Mouse (Mus musculus) gastrocnemius, adult 2 months (tissue): ENCODE results near the gene Dcdc2b. TPM values are rescaled to one million over a fixed set of nuclear protein-coding genes. Genes with fewer than 3 reads are reported as not detected.

ENCODE experiments used
- DNase-seq: peaks from one replicate; pipeline ENCODE4 v3.0.0; 2022
- H3K27ac ChIP-seq: fragments of 200-600 bp; 2 replicates; pipeline ENCODE4 v1.8.1; 2022; ENCODE audit warnings: mild to moderate bottlenecking
- H3K4me3 ChIP-seq: fragments of 200-600 bp; 2 replicates; pipeline ENCODE4 v1.8.1; 2022; ENCODE audit warnings: mild to moderate bottlenecking, moderate library complexity
- CTCF ChIP-seq: fragments of 200-600 bp; IDR thresholded peaks from 2 replicates; pipeline ENCODE4 v1.8.1; 2022; ENCODE audit warnings: antibody characterized with exemption, mild to moderate bottlenecking, moderate library complexity
- intact Hi-C: fragments of 180-260 bp; cut with DNase I; formaldehyde crosslinking; loops from one replicate; pipeline ENCODE4 v1.15.1; 2025
- total RNA-seq, 2 experiments: library from RNA; stranded (reverse); gene quantifications; 2 replicates each; pipeline ENCODE4 v1.2.3; 2021

The Dcdc2b gene
- total RNA-seq, 2 experiments from 2014 or later: 0.77 to 3.1 TPM

DNA sequence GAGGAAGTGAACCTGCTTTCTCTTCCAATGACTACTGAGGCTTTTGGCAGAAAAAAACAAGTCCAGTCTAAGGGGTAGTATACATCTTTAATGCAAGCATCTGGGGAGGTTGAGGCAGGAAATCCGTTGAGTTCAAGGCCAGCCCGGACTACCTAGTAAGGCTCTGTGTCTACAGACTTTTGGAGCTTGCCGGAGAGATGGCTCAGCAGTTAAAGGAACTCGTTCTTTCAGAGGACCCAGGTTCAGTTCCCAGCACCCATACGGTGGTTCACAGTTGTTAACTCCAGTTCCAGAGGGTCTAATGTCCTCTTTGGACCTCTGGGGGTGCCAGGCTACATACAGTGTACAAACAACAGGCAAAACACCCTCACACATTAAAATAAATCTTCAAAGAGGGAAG is 4.0 kb upstream of the Dcdc2b start:
- no peak for DNase-seq
- TF ChIP-seq CTCF: no peak
- intact Hi-C loops: no loop called here
- Histone ChIP-seq H3K27ac (peak overlapping the region; percentile 96), H3K4me3 (peak overlapping the region; percentile 79)

DNA sequence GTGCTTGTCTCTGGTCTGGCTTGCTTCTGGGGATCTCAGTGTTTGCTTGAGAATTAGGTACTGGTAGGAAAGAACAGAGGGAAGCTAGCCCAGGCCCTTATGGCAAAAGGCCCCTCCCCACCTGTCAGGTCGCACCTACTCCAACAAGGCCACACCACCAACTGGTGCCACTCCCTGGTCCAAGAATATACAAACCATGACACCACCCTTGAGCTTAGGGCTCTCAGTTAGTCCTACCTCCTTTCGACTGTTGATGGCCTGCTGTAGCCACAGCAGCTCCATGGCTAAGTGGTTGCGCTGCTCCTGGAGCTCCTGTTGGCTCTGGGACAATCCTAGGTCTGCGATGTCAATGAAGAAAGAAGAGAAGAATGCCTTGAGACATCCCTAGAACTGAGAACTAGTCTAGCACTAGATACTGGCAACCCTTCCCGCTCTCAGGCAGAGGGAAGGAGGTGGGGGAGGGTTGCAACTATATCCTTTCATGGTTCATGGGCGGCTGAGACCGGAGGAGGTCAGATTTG is 3.1 kb upstream of the Dcdc2b start:
- H3K27ac ChIP-seq: no peak overlapping the region
- no peak for TF ChIP-seq CTCF
- intact Hi-C loops: no loop called here
- no peak overlapping the region for H3K4me3 ChIP-seq
- no peak for DNase-seq

DNA sequence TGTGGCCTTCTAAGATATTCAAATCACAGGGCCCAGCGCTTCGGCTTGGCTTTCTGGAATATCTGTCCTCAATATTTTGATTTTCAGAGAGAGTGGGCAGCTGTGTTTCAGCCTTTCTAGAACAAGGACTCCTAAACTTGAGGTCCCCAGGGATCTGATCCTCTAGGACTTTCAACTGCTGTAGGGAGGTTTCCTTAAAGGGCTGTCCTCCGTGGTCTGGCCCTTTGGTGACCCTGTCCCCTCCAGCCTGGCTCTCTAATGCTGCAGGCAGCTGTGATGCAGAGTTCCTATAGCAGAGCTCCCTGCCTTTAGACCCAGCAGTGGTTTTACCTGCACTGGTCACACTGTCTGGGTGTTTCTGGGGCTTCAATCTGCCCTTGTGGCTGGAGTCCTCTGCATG is 2.6 kb upstream of the Dcdc2b start:
- intact Hi-C loops: no loop called here
- DNase-seq: no peak

DNA sequence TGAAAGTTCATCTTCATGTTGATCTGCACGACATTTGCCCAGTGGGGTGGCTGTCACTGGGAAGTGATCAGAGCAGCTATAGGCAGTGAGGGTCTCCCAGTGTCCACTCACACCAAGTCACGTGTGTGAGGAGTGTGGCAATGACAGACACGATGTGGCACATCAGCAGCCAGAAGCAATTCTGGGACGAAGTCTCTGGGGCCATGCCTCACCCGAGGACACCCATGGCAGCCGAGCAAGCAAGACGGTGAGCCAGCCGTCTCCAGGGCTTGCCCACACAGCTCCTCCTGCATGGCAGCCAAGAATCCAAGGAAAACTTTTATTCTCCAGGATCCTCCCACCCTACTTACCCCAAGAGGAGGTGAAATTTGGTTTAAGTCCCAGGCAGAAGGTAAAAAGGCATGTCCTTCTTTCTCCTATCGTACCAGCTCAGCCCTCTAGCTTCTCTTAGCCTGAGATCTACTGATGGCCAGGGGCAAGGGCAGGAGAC is 1.8 kb upstream of the Dcdc2b start:
- no peak for TF ChIP-seq CTCF
- peak overlapping the region; percentile 20; the same call in 1 of the 2 replicates for H3K27ac ChIP-seq
- H3K4me3 ChIP-seq: no peak overlapping the region
- no peak for DNase-seq
- intact Hi-C loops: no loop called here

More for the DNA sequence above, 2.6 kb upstream of the Dcdc2b start:
- no peak overlapping the region for H3K27ac ChIP-seq
- H3K4me3 ChIP-seq: no peak overlapping the region
- TF ChIP-seq CTCF: no peak

DNA sequence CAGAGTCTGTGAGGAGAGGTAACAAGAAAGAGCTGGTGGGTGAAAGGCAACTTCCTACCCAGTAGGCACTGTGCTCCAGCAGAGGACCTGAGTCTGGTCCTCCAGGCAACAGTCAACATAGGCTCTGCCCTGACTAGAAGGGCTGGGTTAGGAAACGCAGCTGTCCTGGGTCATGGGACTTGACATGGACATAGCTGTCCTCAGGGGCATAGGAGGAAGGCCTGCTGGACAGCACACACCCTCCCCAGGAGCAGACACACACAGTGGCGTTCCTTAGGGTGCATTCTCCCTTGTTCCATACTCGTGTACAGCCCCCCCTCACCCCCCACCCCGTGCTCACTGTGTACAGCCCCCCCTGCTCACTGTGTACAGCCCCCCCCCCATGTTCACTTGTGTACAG is 3.6 kb downstream of the Dcdc2b start:
- intact Hi-C loops: no loop called here
- TF ChIP-seq CTCF: no peak
- no peak for DNase-seq
- no peak overlapping the region for H3K27ac ChIP-seq
- no peak overlapping the region for H3K4me3 ChIP-seq

DNA sequence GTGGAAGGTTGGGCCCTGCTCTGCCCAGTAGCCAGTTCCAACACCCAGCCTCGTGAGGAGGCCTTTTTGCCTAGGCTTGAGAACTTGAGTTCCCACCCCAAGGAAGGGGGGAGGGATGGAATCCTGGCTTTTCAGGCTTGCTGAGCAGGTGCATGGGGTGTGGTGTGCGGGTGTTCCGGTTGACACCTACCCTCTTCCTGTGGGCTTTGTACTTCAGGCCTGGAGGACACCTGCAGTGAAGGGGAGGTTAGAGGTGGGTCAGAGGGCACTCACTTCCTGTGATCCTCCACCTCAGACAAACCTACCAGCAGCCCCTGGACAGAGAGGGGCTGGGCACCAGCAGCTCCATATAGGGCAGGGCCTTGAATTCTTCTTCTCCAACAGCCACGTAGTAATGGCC is 4.0 kb downstream of the Dcdc2b start:
- intact Hi-C loops: no loop called here
- no peak for TF ChIP-seq CTCF
- no peak overlapping the region for H3K4me3 ChIP-seq
- DNase-seq: no peak
- H3K27ac ChIP-seq: no peak overlapping the region

DNA sequence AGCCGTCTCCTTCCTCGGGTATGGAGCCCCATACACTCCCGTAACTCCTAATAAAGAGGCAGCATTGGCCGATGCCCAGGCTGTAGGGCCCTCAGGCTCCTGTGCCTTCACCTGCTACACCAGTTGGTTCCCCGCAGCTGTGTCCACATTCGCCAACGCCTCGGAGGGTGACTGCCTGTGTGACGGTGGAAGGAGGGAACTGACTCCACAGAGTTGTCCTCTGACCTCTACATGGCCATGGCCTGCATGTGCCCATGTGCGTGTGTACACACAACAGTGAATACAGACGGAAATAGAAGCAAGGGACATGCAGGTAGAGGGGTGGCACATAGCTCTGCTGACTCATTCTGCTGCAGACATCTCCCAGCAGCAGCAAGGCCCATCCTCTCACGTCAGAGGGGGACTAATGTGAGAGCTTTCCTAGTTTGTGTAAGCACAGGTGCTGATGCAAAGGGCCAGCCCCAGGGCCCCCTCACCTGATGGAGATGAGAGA is 4.9 kb downstream of the Dcdc2b start:
- no peak for TF ChIP-seq CTCF
- Histone ChIP-seq H3K27ac (no peak overlapping the region), H3K4me3 (no peak overlapping the region)
- DNase-seq: no peak
- intact Hi-C loops: loop anchor here (2.0 to 10.0 kb wide), 4 partner anchors 24 to 114 kb away; partner anchors contain the start of genes Fam229a and Tssk3

DNA sequence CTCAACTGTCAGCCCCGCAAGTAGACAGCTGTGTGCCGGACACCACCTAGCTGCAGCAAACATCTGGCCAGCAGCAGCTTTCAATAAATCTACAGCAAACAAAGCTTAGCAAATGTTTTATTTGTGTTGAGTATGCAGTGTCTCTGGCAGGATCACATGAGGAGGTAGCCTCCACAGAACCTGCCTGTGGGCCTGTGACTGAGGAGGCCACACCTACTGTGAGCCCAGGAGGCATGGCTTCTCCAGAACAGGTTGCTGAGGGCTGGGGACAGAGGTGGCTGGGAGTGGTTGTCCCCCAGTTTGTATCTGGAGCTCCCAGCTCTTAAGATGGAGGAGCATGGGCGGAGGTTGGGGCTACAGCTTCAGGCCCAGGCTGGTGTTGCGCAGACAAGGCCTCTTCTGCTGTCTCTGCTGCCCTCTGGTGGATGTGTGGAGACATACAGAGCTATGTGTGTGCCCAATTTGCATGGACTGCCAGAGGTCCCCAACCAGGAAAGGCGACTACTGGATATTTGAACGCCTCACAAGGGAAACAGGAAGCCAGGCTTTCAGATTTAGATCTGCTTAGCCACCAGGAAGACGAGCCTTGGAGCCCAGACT is 5.5 kb downstream of the Dcdc2b start:
- peak; percentile 85 for TF ChIP-seq CTCF
- DNase-seq: peak; percentile 83
- intact Hi-C loops: loop anchor here (2.0 to 10.0 kb wide), 4 partner anchors 24 to 114 kb away; partner anchors contain the start of genes Fam229a and Tssk3
- H3K4me3 ChIP-seq: no peak overlapping the region
- H3K27ac ChIP-seq: peak overlapping the region; percentile 59

DNA sequence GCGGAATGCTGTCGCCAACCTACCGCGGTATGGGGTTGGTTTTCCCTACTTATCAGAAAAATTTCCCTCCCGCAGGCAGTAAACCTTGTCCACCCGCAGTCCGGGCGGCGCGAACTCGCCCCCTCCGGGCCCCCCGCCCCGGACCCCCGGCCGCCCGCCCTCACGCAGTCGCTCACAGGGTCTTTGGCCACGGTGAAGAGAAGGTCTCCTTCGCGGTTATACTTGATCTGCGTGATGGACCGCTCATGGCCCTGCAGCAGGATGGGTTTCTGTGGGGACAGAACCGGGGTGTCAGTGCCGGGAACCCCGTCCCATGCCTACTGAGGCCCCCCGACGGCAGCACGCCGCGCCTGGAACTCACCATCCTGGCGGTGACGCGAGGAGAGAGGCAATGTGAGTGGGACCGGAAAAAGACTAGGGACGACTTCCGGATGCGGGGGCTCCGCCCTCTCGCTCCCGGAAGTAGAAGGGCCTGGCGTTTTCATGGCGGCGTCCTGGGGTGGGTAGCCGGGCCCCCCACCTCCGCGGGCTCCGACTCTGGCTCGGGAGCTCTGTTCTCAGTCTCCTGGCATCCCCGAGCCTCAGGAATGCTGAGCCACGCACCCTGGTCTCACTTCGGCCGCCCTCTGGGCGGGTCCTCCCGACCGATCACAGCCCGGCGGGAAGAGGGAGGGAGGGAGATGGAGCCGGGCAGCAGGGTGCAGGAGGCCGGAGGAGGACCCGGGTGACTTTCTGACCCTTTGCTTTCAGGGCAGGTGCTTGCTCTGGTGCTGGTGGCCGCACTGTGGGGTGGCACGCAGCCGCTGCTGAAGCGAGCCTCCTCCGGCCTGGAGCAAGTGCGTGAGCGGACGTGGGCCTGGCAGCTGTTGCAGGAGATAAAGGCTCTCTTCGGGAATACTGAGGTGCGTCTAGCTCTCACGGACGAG is 13.6 kb downstream of the Dcdc2b start, which contains the start of the genes Eif3i and Tmem234:
Gene Eif3i (minus strand): TSS at position 416 of the 926 bp plus-strand sequence.
Gene Tmem234 (plus strand): TSS at position 436 of the 926 bp plus-strand sequence.
- H3K4me3 ChIP-seq: peak within 1 kb of the TSS; percentile 96
- DNase-seq: peak; percentile 89
- intact Hi-C loops: loop anchor here (1.0 to 10.0 kb wide), 2 partner anchors 40 to 106 kb away; partner anchors contain the start of genes Fam229a and Tssk3
- H3K27ac ChIP-seq: peak within 1 kb of the TSS; percentile 92
- TF ChIP-seq CTCF: peak; percentile 2; the same call in 1 of the 2 replicates

DNA sequence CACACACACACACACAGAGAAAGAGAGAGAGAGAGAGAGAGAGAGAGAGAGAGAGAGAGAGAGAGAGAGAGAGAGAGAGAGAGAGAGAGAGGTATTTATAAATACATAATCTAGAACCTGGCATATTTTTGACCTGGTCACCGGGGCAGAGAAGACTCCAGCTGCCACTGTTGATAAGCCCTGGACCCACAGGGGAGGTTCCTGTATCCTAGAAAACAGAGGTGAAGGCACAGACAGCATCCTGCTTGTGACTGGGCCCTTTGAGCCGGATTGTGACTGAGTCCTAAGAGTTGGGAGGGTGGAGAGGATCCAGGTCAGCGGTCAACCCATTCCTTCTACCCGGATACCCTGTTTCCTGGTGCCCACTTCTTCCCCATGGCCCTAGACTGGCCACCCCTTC is 25.2 kb downstream of the Dcdc2b start:
- TF ChIP-seq CTCF: no peak
- intact Hi-C loops: no loop called here
- no peak for DNase-seq
- H3K4me3 ChIP-seq: no peak overlapping the region
- H3K27ac ChIP-seq: no peak overlapping the region

DNA sequence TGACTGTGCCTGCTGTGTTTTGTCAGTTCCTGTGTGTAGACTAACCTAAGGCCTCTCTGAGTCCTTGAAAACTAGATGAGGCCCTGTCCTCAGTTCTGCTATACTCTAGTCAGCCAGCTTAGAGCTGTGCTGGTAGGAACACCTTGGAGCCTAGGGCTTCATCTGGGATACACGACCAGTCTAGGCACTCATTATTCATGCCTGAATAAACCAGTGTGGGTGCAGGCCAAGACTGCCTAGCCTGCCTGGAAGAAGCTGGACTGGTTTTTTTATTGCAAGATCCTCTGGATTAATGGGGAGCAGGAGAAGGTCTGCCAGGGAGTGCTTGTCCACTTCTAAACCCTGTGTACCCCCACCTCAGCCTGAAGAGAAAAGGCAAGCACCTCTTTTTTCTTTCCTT is 27.1 kb downstream of the Dcdc2b start:
- intact Hi-C loops: no loop called here
- no peak for DNase-seq
- no peak overlapping the region for H3K4me3 ChIP-seq
- TF ChIP-seq CTCF: no peak
- H3K27ac ChIP-seq: no peak overlapping the region

DNA sequence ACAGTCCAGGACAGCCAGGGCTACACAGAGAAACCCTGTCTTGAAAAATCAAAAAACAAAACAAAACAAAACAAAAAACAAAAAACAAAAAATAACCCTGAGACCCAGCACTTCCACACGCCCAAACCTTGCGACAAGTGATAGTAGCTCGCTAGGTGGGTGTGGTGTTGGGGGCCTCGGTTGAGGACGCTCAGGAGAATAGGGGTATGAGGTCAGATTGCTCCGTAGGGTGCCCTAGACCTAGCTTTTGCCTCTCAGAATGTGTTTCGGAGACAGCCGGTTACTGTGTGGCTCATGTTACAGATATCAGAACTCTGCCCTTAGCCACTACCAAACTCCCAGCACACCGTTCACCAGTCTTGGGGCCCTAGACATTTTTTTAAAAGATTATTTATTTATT is 28.3 kb downstream of the Dcdc2b start:
- TF ChIP-seq CTCF: no peak
- no peak for DNase-seq
- Histone ChIP-seq H3K27ac (no peak overlapping the region), H3K4me3 (peak overlapping the region; percentile 74)
- intact Hi-C loops: loop anchor here (2.0 kb wide), 1 partner anchor 23 kb away; no protein-coding TSS in a partner anchor
